Mouse (Mus musculus) MEL (cell line): Measurements from ENCODE around the gene Cox5b.

Source experiments
- CHD2 ChIP-seq: IDR thresholded peaks from 2 replicates; pipeline ENCODE4 v1.6.1; 2011; ENCODE audit warnings: low read length, improper control_type of control experiment
- CTCF ChIP-seq, 3 experiments: IDR thresholded peaks in 2 of 3; conservative IDR thresholded peaks in 1 of 3; 2 replicates each; pipeline ENCODE4 v1.5.1; 2011 to 2012; ENCODE audit warnings: low read length in 3 of 3, low read depth in 2 of 3, mild to moderate bottlenecking in 2 of 3, improper control_type of control experiment in 1 of 3, inconsistent platforms in 1 of 3, mixed read lengths in 1 of 3, moderate library complexity in 1 of 3; ENCODE audit not compliant: control insufficient read depth in 1 of 3, insufficient read depth in 1 of 3, poor library complexity in 1 of 3, severe bottlenecking in 1 of 3
- MAFK ChIP-seq: IDR thresholded peaks from 2 replicates; pipeline ENCODE4 v1.6.1; 2011; ENCODE audit warnings: low read depth, mild to moderate bottlenecking, low read length, improper control_type of control experiment, borderline replicate concordance

DNA sequence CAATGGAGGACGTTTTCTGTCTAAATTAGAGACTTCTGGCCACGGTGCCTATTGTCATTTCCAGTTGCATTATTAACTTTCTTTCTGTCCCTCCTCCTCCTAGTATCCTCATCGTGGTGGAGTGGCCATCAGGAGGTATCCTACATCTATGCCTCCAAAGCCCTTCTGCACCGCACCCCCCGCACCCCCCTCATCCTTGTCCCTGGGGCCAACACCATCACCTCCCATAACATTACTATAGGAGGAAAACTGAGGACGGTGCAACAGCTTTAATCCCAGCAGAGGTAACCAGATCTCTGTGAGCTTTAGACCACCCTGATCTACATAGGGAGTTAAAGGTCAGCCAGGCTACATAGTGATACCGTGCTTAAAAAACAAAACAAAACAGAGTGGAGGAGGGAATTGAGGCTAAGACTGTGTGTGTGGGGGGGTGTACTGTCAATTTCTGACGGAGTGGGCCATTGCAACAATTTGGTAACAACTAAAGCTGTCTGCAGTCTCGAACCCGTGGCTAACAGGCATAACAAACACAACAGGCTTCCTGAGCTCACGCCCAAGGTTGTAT, 496 bp upstream of the Cox5b start:
- TF ChIP-seq MAFK, result no peak
- no peak for TF ChIP-seq CTCF (IDR thresholded peaks at IDR 0.05 in 2 of 3, conservative IDR thresholded peaks at IDR 0.05 in 1 of 3; ENCODE audit: control insufficient read depth in 1 of 3, insufficient read depth in 1 of 3, low read depth in 2 of 3, low read length in 3 of 3, poor library complexity in 1 of 3, severe bottlenecking in 1 of 3)
- no peak for TF ChIP-seq CHD2
